Mouse (Mus musculus) neural tube, embryonic 15.5 days (tissue): ENCODE results near the gene Ostf1. TPM values are rescaled to one million over a fixed set of nuclear protein-coding genes. Genes with fewer than 3 reads are reported as not detected.
A peak's percentile ranks its signal among the peaks of the same experiment; 100 is the strongest.
"Not testable (repeated sequence)": the region's sequence is repeated elsewhere in the genome, so short reads cannot be mapped to it uniquely, and the experiment has no call there.

Source experiments
- ATAC-seq: fragments of 200-750 bp; cut with Nextera tagmentation; 2 replicates; pipeline ENCODE4 v1.8.0; 2017; ENCODE audit warnings: mild to moderate bottlenecking, moderate TSS enrichment, moderate library complexity; ENCODE audit not compliant: low FRiP score
- H3K27ac ChIP-seq: fragments of 300-500 bp; sonication (generic); replicated peaks from 2 replicates; pipeline ENCODE4 v1.5.1; 2015; ENCODE audit warnings: mild to moderate bottlenecking, inconsistent platforms
- H3K27me3 ChIP-seq: fragments of 300-500 bp; sonication (generic); replicated peaks from 2 replicates; pipeline ENCODE4 v1.6.1; 2015; ENCODE audit warnings: inconsistent platforms
- H3K36me3 ChIP-seq: fragments of 300-500 bp; sonication (generic); 2 replicates; pipeline ENCODE4 v1.6.1; 2015; ENCODE audit warnings: inconsistent platforms
- H3K4me1 ChIP-seq: fragments of 300-500 bp; sonication (generic); 2 replicates; pipeline ENCODE4 v1.6.1; 2015; ENCODE audit warnings: inconsistent platforms
- H3K4me2 ChIP-seq: fragments of 300-500 bp; sonication (generic); 2 replicates; pipeline ENCODE4 v1.6.1; 2015; ENCODE audit warnings: inconsistent platforms, mild to moderate bottlenecking, moderate library complexity
- H3K4me3 ChIP-seq: fragments of 300-500 bp; sonication (generic); replicated peaks from 2 replicates; pipeline ENCODE4 v1.5.1; 2015; ENCODE audit warnings: mild to moderate bottlenecking, inconsistent platforms
- H3K9ac ChIP-seq: fragments of 300-500 bp; sonication (generic); replicated peaks from 2 replicates; pipeline ENCODE4 v1.6.1; 2015; ENCODE audit warnings: mild to moderate bottlenecking, inconsistent platforms
- H3K9me3 ChIP-seq: fragments of 300-500 bp; sonication (generic); replicated peaks from 2 replicates; pipeline ENCODE4 v1.6.1; 2016; ENCODE audit warnings: inconsistent platforms
- WGBS: fragments of 180-500 bp; shearing (Covaris S2); methylation state at CpG from one replicate; pipeline ENCODE4 v1.1.7; 2015; ENCODE audit warnings: mixed read lengths; 5-methylcytosine and 5-hydroxymethylcytosine counted together
- polyA plus RNA-seq: library from polyadenylated mRNA; unstranded; fragments of >200 nt; fragmentation: Nextera tagmentation; extraction: Ambion mirVana; gene quantifications from 2 replicates; pipeline ENCODE4 v1.2.1, GENCODE M21; 2015

Ostf1 gene
- polyA plus RNA-seq, 1 experiment from 2014 or later, result 43.9 TPM

- no peaks in the 10 kb centered on the region for H3K9me3 ChIP-seq
- 85% methylated on average over 5 of the region's 5 CpGs for WGBS
- H3K27me3 ChIP-seq, result no peaks in the 10 kb centered on the region
- H3K9ac ChIP-seq, result no peak overlapping the region
- peaks cover 5% of the 10 kb centered on the region; the same call in 1 of the 2 replicates for H3K4me1 ChIP-seq
- no peak for ATAC-seq
- no peak overlapping the region for H3K4me2 ChIP-seq
- no peak overlapping the region for H3K27ac ChIP-seq
- no peak overlapping the region for H3K4me3 ChIP-seq
- no peaks in the 10 kb centered on the region for H3K36me3 ChIP-seq
These were observed 34.7 kb downstream of the Ostf1 start for GRCm38 (mm10) chr19:18596876-18597275.

GRCm38 (mm10) chr19:18593722-18594121 lies 37.9 kb downstream of the Ostf1 start:
- Histone ChIP-seq H3K4me2 (no peak overlapping the region), H3K36me3 (no peaks in the 10 kb centered on the region), H3K4me1 (peaks cover 5% of the 10 kb centered on the region; the same call in 1 of the 2 replicates), H3K27ac (no peak overlapping the region), H3K9me3 (no peaks in the 10 kb centered on the region), H3K4me3 (no peak overlapping the region), H3K27me3 (no peaks in the 10 kb centered on the region), H3K9ac (no peak overlapping the region)
- ATAC-seq, result no peak
- WGBS, result 79% methylated on average over 10 of the region's 10 CpGs

- Histone ChIP-seq H3K4me3 (no peak overlapping the region), H3K4me1 (peaks cover 5% of the 10 kb centered on the region; the same call in 1 of the 2 replicates), H3K27me3 (no peaks in the 10 kb centered on the region), H3K9ac (no peak overlapping the region), H3K9me3 (no peaks in the 10 kb centered on the region), H3K4me2 (no peak overlapping the region), H3K36me3 (no peaks in the 10 kb centered on the region), H3K27ac (no peak overlapping the region)
- no peak for ATAC-seq
- WGBS, result 75% methylated on average over 6 of the region's 6 CpGs
These were observed 38.7 kb downstream of the Ostf1 start for GRCm38 (mm10) chr19:18592919-18593318.

- 52% methylated on average over 5 of the region's 5 CpGs for WGBS
- Histone ChIP-seq H3K9ac (no peak overlapping the region), H3K36me3 (no peaks in the 10 kb centered on the region), H3K27me3 (no peaks in the 10 kb centered on the region), H3K9me3 (no peaks in the 10 kb centered on the region), H3K4me2 (no peak overlapping the region), H3K27ac (no peak overlapping the region), H3K4me3 (no peak overlapping the region), H3K4me1 (0 out of 2 replicates have a peak, but pooled peaks cover 3% of the 10 kb centered on the region)
- no peak for ATAC-seq
These were observed 40.7 kb downstream of the Ostf1 start for GRCm38 (mm10) chr19:18590942-18591354.

- 0 out of 2 replicates have a peak, but pooled peaks cover 3% of the 10 kb centered on the region for H3K4me1 ChIP-seq
- no peak overlapping the region for H3K9ac ChIP-seq
- 61% methylated on average over 5 of the region's 5 CpGs for WGBS
- ATAC-seq, result no peak
- no peaks in the 10 kb centered on the region for H3K9me3 ChIP-seq
- no peak overlapping the region for H3K27ac ChIP-seq
- H3K4me3 ChIP-seq, result no peak overlapping the region
- H3K4me2 ChIP-seq, result no peak overlapping the region
- H3K27me3 ChIP-seq, result no peaks in the 10 kb centered on the region
- no peaks in the 10 kb centered on the region for H3K36me3 ChIP-seq
These were observed 41.4 kb downstream of the Ostf1 start for GRCm38 (mm10) chr19:18590234-18590633.

GRCm38 (mm10) chr19:18589276-18589675 lies 42.3 kb downstream of the Ostf1 start:
- ATAC-seq, result no peak
- Histone ChIP-seq H3K9ac (no peak overlapping the region), H3K36me3 (no peaks in the 10 kb centered on the region), H3K4me3 (no peak overlapping the region), H3K4me2 (no peak overlapping the region), H3K4me1 (0 out of 2 replicates have a peak, but pooled peaks cover 3% of the 10 kb centered on the region), H3K27me3 (no peaks in the 10 kb centered on the region), H3K9me3 (no peaks in the 10 kb centered on the region), H3K27ac (no peak overlapping the region)
- WGBS, result 92% methylated on average over 8 of the region's 8 CpGs

- 96% methylated on average over 10 of the region's 10 CpGs for WGBS
- not testable (repeated sequence) for H3K9ac ChIP-seq, ATAC-seq, H3K9me3 ChIP-seq, H3K4me1 ChIP-seq, H3K36me3 ChIP-seq, H3K4me3 ChIP-seq, H3K27ac ChIP-seq, H3K4me2 ChIP-seq, H3K27me3 ChIP-seq
These were observed 42.8 kb downstream of the Ostf1 start for GRCm38 (mm10) chr19:18588801-18589200.

- Histone ChIP-seq H3K4me2 (no peak overlapping the region), H3K9ac (no peak overlapping the region), H3K36me3 (no peaks in the 10 kb centered on the region), H3K27me3 (no peaks in the 10 kb centered on the region), H3K4me3 (no peak overlapping the region), H3K27ac (no peak overlapping the region), H3K4me1 (0 out of 2 replicates have a peak, but pooled peaks cover 3% of the 10 kb centered on the region), H3K9me3 (no peaks in the 10 kb centered on the region)
- no peak for ATAC-seq
- 98% methylated on average over 1 of the region's 1 CpGs for WGBS
These were observed 43.4 kb downstream of the Ostf1 start for GRCm38 (mm10) chr19:18588243-18588642.

GRCm38 (mm10) chr19:18587118-18587517 lies 44.5 kb downstream of the Ostf1 start:
- ATAC-seq, result 0 out of 2 replicates have a peak, but pooled peaks have one; percentile 36
- H3K4me3 ChIP-seq, result no peak overlapping the region
- 0 out of 2 replicates have a peak, but pooled peaks cover 3% of the 10 kb centered on the region for H3K4me1 ChIP-seq
- H3K9me3 ChIP-seq, result no peaks in the 10 kb centered on the region
- H3K36me3 ChIP-seq, result no peaks in the 10 kb centered on the region
- WGBS, result 90% methylated on average over 9 of the region's 9 CpGs
- H3K9ac ChIP-seq, result no peak overlapping the region
- no peak overlapping the region for H3K4me2 ChIP-seq
- no peak overlapping the region for H3K27ac ChIP-seq
- no peaks in the 10 kb centered on the region for H3K27me3 ChIP-seq

- no peak overlapping the region for H3K27ac ChIP-seq
- H3K9ac ChIP-seq, result no peak overlapping the region
- no peak overlapping the region for H3K4me2 ChIP-seq
- H3K4me1 ChIP-seq, result no peaks in the 10 kb centered on the region
- WGBS, result 90% methylated on average over 7 of the region's 7 CpGs
- H3K4me3 ChIP-seq, result no peak overlapping the region
- no peaks in the 10 kb centered on the region for H3K27me3 ChIP-seq
- no peaks in the 10 kb centered on the region for H3K9me3 ChIP-seq
- ATAC-seq, result no peak
- no peaks in the 10 kb centered on the region for H3K36me3 ChIP-seq
These were observed 47.0 kb downstream of the Ostf1 start for GRCm38 (mm10) chr19:18584621-18585020.

- Histone ChIP-seq H3K9me3 (no peaks in the 10 kb centered on the region), H3K4me1 (peaks cover 3% of the 10 kb centered on the region), H3K36me3 (no peaks in the 10 kb centered on the region), H3K4me3 (no peak overlapping the region), H3K4me2 (no peak overlapping the region), H3K27me3 (no peaks in the 10 kb centered on the region), H3K27ac (no peak overlapping the region), H3K9ac (no peak overlapping the region)
- WGBS, result 95% methylated on average over 4 of the region's 4 CpGs
- no peak for ATAC-seq
These were observed 47.9 kb downstream of the Ostf1 start for GRCm38 (mm10) chr19:18583706-18584105.

- Histone ChIP-seq H3K4me3 (no peak overlapping the region), H3K27me3 (no peaks in the 10 kb centered on the region), H3K4me1 (peaks cover 11% of the 10 kb centered on the region), H3K27ac (no peak overlapping the region), H3K9me3 (no peaks in the 10 kb centered on the region), H3K9ac (no peak overlapping the region), H3K36me3 (no peaks in the 10 kb centered on the region), H3K4me2 (no peak overlapping the region)
- WGBS, result 94% methylated on average over 6 of the region's 6 CpGs
- ATAC-seq, result no peak
These were observed 48.7 kb downstream of the Ostf1 start for GRCm38 (mm10) chr19:18582887-18583286.

- Histone ChIP-seq H3K4me3 (no peak overlapping the region), H3K9ac (no peak overlapping the region), H3K27ac (no peak overlapping the region), H3K4me2 (no peak overlapping the region), H3K9me3 (no peaks in the 10 kb centered on the region), H3K27me3 (no peaks in the 10 kb centered on the region), H3K36me3 (no peaks in the 10 kb centered on the region), H3K4me1 (peaks cover 13% of the 10 kb centered on the region)
- ATAC-seq, result no peak
- WGBS, result 96% methylated on average over 9 of the region's 9 CpGs
These were observed 49.4 kb downstream of the Ostf1 start for GRCm38 (mm10) chr19:18582226-18582625.
